Mouse (Mus musculus) left cerebral cortex, postnatal 25 days (tissue): Measurements from ENCODE around the gene Myct1. TPM values are rescaled to one million over a fixed set of nuclear protein-coding genes. Genes with fewer than 3 reads are reported as not detected.
A peak's percentile ranks its signal among the peaks of the same experiment; 100 is the strongest.

ENCODE experiments used
- DNase-seq, 2 experiments: peaks; one replicate each; pipeline ENCODE4 v3.0.0; 2022; ENCODE audit warnings: low spot score in 2 of 2, mixed read lengths in 1 of 2
- intact Hi-C: fragments of 180-260 bp; cut with DNase I; formaldehyde crosslinking; loops from one replicate; pipeline ENCODE4 v1.15.1; 2025
- total RNA-seq, 2 experiments: library from RNA; stranded (reverse); gene quantifications; 2 replicates each; pipeline ENCODE4 v1.2.3; 2021

The Myct1 gene
- total RNA-seq, 2 experiments from 2014 or later: 0.37 to 0.57 TPM

DNA sequence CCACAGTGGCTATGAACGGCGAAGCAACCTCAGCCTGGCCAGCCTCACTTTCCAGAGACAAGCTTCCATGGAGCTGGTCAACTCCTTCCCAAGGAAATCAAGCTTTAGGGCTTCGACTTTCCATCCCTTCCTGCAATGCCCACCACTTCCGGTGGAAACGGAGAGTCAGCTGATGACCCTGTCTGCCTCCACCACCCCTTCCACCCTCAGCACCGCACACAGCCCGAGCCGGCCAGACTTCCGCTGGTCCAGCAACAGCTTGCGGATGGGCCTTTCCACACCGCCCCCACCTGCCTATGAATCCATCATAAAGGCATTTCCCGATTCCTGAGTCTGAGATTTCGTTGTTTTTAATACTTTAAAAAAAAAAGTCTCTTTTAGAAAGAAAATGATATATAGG lies 10.8 kb downstream of the Myct1 start:
- intact Hi-C loops: no loop called here
- DNase-seq: no peak

GRCm38 (mm10) chr10:5608874-5609273 lies 15.3 kb downstream of the Myct1 start:
- intact Hi-C loops: no loop called here
- no peak for DNase-seq

DNA sequence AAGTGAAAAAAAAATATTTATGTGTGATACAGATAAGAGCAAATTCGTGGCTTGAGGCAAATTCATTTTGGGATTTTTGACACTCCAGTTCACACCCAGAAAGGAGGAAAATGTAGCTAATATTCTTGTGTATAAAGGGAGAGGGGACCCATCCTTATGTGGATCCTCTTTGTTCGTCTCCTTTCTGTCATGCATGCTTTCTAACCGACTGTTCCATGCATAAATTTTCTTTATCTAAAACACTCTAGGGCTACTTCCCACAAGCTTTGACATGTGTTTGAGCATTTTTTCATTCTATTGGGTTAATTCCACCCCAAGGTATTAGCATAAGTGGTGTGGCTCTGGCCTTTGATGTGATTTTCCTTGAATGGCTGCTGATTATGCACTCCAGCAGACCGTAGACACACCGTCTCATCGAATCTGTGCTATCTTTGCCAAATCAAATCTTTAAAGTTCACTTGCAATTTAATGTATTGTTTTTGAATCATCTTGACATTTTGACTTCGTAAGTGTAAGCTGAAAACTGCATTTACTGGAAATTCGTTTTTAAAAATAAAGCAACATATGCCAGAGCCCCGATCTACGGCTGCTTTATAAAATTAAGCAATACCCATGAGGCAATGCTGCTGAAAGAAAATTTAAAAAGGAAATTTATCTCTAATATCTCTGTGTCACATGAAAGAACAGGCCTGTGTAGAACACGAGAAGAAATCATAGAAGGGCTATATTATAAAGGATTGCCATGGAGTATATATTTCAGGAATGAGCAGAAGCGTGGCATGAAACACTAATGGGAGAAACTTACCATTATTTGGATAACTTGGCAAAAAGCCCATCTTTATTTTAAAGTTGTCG lies 21.8 kb downstream of the Myct1 start:
- intact Hi-C loops: no loop called here
- DNase-seq: no peak

DNA sequence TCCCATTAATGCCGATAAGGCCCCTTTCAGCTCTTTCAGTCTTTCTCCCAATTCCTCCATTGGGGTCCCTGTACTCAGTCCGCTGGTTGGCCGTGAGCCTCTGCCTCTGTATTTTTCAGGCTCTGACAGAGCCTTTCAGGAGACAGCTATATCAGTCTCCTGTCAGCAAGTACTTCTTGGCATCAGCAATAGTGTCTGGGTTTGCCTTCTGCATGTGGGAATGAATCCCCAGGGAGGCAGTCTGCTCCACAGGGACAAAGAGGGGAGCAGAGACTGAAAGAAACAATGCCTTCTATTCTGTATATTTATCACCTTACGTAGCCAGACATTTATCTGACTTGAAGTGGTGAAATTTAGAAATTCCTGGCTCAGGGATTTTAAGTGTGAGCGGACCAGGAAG lies 32.7 kb downstream of the Myct1 start:
- intact Hi-C loops: no loop called here
- no peak for DNase-seq

DNA sequence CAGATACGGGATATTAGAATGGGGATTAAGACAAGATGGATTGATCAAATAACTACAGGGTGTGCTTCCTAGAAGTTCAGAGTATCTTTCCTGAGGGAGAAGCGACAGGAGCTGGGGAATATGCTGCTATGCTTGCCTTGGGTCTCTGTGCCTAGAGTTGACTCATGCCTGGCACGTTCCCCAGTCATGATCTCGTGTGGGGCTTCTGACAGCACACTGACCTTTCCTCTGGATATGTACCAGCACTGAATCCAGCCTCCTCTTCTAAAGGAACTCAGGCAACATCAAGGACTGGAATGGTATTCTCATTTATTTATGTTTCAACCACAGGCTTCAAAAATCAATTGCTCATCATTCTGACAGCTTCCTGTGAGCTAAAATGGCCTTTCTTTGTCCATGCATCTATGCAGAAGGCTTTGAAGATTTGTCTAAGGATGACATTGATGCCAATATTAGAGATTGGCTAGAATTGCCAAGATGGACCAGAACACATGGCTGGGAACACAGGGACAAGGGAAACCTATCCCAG lies 40.2 kb downstream of the Myct1 start:
- DNase-seq: no peak
- intact Hi-C loops: loop anchor here (2.0 to 10.0 kb wide), 3 partner anchors 33 to 319 kb away; no protein-coding TSS in a partner anchor

GRCm38 (mm10) chr10:5634336-5634735 lies 40.8 kb downstream of the Myct1 start:
- intact Hi-C loops: loop anchor here (2.0 to 10.0 kb wide), 3 partner anchors 34 to 320 kb away; no protein-coding TSS in a partner anchor
- DNase-seq: peak; percentile 26 to 76

- intact Hi-C loops: loop anchor here (10.0 kb wide), 1 partner anchor 323 kb away; no protein-coding TSS in a partner anchor
- no peak for DNase-seq
Measured at GRCm38 (mm10) chr10:5637322-5637721, 43.7 kb downstream of the Myct1 start.

DNA sequence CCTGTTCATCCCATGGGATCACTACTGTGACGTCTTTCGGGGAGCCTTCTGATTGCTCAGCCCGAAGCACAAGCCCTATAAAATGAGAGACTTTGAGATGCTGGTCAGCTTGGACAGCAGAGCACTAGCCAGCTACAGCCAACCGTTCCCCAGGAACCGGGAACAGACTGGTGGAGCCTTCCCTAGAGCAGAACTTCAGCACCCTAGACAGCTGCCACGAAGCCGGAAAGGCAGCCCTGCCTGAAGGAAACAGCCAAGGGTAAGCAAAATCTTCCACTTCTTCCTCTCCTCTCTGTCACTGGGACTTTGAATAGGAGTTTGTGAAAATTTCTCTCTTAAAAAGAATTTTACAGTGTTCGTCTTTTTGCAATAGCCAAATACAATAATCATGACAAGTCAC lies 45.5 kb downstream of the Myct1 start, which contains the start of gene Vip:
Gene Vip, plus strand, starts transcription at position 107 of the 400 bp plus-strand sequence.
- DNase-seq: no peak
- intact Hi-C loops: loop anchor here (10.0 kb wide), 1 partner anchor 324 kb away; no protein-coding TSS in a partner anchor

Other genes with a start within 250 kb of the Myct1 start
- 100 to 1,000 TPM; 383 to 392 TPM for gene Syne1, start 42.3 kb upstream of the Myct1 start, total RNA-seq
- gene Vip, start 45.4 kb downstream of the Myct1 start, total RNA-seq: 10 to 100 TPM; 57.4 to 72.3 TPM
- under 1 TPM; 0.78 to 0.89 TPM for gene Fbxo5, start 211.8 kb downstream of the Myct1 start, total RNA-seq
- gene Mtrf1l, start 230.1 kb downstream of the Myct1 start, total RNA-seq: 10 to 100 TPM; 11.1 to 11.3 TPM